10 mouse cellular contexts compared by ENCODE assay signal in the genomic region with DNA sequence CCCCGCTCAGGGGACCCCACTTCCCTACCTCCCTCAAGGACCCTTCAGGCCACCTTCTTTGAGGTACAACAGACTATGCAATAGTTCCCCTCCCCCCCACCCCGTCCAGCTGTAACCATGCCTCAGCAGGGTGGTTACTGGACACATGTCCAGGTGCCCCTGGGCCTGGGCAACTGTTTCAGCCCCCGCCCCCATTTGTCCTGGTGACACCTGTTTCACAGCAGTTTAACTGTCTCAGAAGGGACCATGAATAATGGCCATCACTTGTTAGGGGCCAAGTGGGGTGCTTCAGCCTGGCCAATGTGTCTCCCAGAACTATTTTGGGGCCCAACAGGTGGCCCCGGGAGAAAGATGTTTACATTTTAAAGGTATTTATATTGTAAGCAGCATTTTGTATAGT. TPM values are rescaled to one million over a fixed set of nuclear protein-coding genes. Genes with fewer than 3 reads are reported as not detected.
A peak's percentile ranks its signal among the peaks of the same experiment; 100 is the strongest.
DNase-seq lines count a peak whose midpoint lies in the region; ATAC-seq and TF ChIP-seq lines count a peak whose summit lies in the region.
"Had no signal": no experiment of that assay in that cellular context is flagged by ENCODE, and none has a peak within 500 bp of the region (broad histone marks: within the 10 kb centered on the region; RNA-seq: fewer than 3 reads in every experiment).

No protein-coding gene starts in this region.

- H3ac ChIP-seq in myocyte (ENCODE audit: control insufficient read depth, insufficient read length) = no peak overlapping the region

- WGBS in kidney, adult 2 months = 81% methylated on average over 4 of the region's 4 CpGs
- WGBS in neural tube, embryonic 12.5 days = 69% methylated on average over 4 of the region's 4 CpGs
- 81% methylated on average over 4 of the region's 4 CpGs for WGBS in neural tube, embryonic 15.5 days

- peak overlapping the region; percentile 87 for H3K4me2 ChIP-seq in neural tube, embryonic 12.5 days (replicated peaks)
- no peak overlapping the region for H3K4me2 ChIP-seq in neural tube, embryonic 15.5 days
- peak overlapping the region; percentile 98 for H3K4me2 ChIP-seq in myocyte (ENCODE audit: low read depth)
- H3K4me2 ChIP-seq: hindbrain, embryonic 15.5 days had no signal

- no peaks in the 10 kb centered on the region for H3K9me3 ChIP-seq in neural tube, embryonic 12.5 days
- H3K9me3 ChIP-seq in neural tube, embryonic 15.5 days (replicated peaks) = no peaks in the 10 kb centered on the region
- H3K9me3 ChIP-seq: hindbrain, embryonic 15.5 days had no signal

- intact Hi-C loops in gastrocnemius, adult 2 months (cut with DNase I) = no loop called here

- H3K27ac ChIP-seq in gastrocnemius, adult 2 months = peak overlapping the region; percentile 86
- peak overlapping the region; percentile 83; the same call in 1 of the 2 replicates for H3K27ac ChIP-seq in kidney, adult 2 months (ENCODE audit: insufficient read depth, low read depth, low read length)
- H3K27ac ChIP-seq in neural tube, embryonic 12.5 days = no peak overlapping the region
- H3K27ac ChIP-seq in neural tube, embryonic 15.5 days (replicated peaks) = no peak overlapping the region
- H3K27ac ChIP-seq: hindbrain, embryonic 15.5 days had no signal

- H3K79me2 ChIP-seq in myocyte (ENCODE audit: control insufficient read depth, insufficient read depth) = peaks cover 33% of the 10 kb centered on the region

- H3K4me1 ChIP-seq in kidney, adult 2 months (ENCODE audit: control insufficient read depth, insufficient read depth, low read length) = 0 out of 2 replicates have a peak, but pooled peaks cover 2% of the 10 kb centered on the region
- peaks cover 58% of the 10 kb centered on the region for H3K4me1 ChIP-seq in neural tube, embryonic 12.5 days
- H3K4me1 ChIP-seq in neural tube, embryonic 15.5 days = peaks cover 43% of the 10 kb centered on the region

- ATAC-seq in neural tube, embryonic 12.5 days (ENCODE audit: low FRiP score, low read depth) = no peak
- ATAC-seq in neural tube, embryonic 15.5 days (ENCODE audit: low FRiP score) = no peak

- TF ChIP-seq POLR2A in kidney, adult 2 months (IDR thresholded peaks at IDR 0.05; ENCODE audit: low read depth, low read length) = no peak
- no peak for TF ChIP-seq POLR2A in myocyte (IDR thresholded peaks at IDR 0.05; ENCODE audit: insufficient read length, low read depth)

- TF ChIP-seq CTCF in gastrocnemius, adult 2 months (IDR thresholded peaks at IDR 0.05) = no peak
- TF ChIP-seq CTCF in kidney, adult 2 months (conservative IDR thresholded peaks at IDR 0.05; ENCODE audit: insufficient read depth, insufficient read length, low read depth, low read length) = no peak

- no peak overlapping the region for H3K9ac ChIP-seq in neural tube, embryonic 12.5 days
- H3K9ac ChIP-seq in neural tube, embryonic 15.5 days (replicated peaks) = no peak overlapping the region
- H3K9ac ChIP-seq: hindbrain, embryonic 15.5 days had no signal

- no peaks in the 10 kb centered on the region for H3K36me3 ChIP-seq in kidney, adult 2 months (ENCODE audit: control insufficient read depth, insufficient read depth, low read length)
- H3K36me3 ChIP-seq in neural tube, embryonic 12.5 days = no peaks in the 10 kb centered on the region
- H3K36me3 ChIP-seq in neural tube, embryonic 15.5 days = no peaks in the 10 kb centered on the region
- H3K36me3 ChIP-seq in myocyte (ENCODE audit: control insufficient read depth, insufficient read depth) = no peaks in the 10 kb centered on the region
- H3K36me3 ChIP-seq: hindbrain, embryonic 15.5 days had no signal

- peak overlapping the region; percentile 82 for H3K4me3 ChIP-seq in gastrocnemius, adult 2 months
- no peak overlapping the region for H3K4me3 ChIP-seq in kidney, adult 2 months (ENCODE audit: insufficient read depth, low read depth, low read length)
- H3K4me3 ChIP-seq in neural tube, embryonic 12.5 days = no peak overlapping the region; the same call in 1 of the 2 replicates
- no peak overlapping the region for H3K4me3 ChIP-seq in neural tube, embryonic 15.5 days (replicated peaks)
- peak overlapping the region; percentile 59 for H3K4me3 ChIP-seq in myocyte
- H3K4me3 ChIP-seq: hindbrain, embryonic 15.5 days; layer of hippocampus, adult 2 months had no signal

- no peaks in the 10 kb centered on the region for H3K27me3 ChIP-seq in kidney, adult 2 months (replicated peaks; ENCODE audit: control insufficient read depth, insufficient read depth, low read length)
- H3K27me3 ChIP-seq in neural tube, embryonic 12.5 days (replicated peaks) = peaks cover 20% of the 10 kb centered on the region
- peaks cover 22% of the 10 kb centered on the region for H3K27me3 ChIP-seq in neural tube, embryonic 15.5 days (replicated peaks)
- no peaks in the 10 kb centered on the region for H3K27me3 ChIP-seq in myocyte (ENCODE audit: control insufficient read depth, insufficient read depth, insufficient read length)

- DNase-seq in gastrocnemius, adult 2 months = peak; percentile 11
- no peak for DNase-seq in gastrocnemius, postnatal 4 days (ENCODE audit: low spot score in 2 of 2)
- no peak for DNase-seq in kidney, adult 2 months
- no peak for DNase-seq in kidney, postnatal 10 days
- no peak for DNase-seq in layer of hippocampus, adult 8-10 months (ENCODE audit: low spot score in 2 of 2)

TF ChIP-seq in myocyte, 11 proteins besides CTCF, POLR2A, EP300 and RAD21:
- TF ChIP-seq REST (IDR thresholded peaks at IDR 0.05; ENCODE audit: insufficient read depth, insufficient read length) (no peak), MYOD1 (IDR thresholded peaks at IDR 0.05; ENCODE audit: control insufficient read depth in 1 of 3, insufficient read length in 2 of 3, low read depth in 2 of 3) (peak; percentile 20 to 88 (median 63)), MYOG (IDR thresholded peaks at IDR 0.05; ENCODE audit: control insufficient read depth in 1 of 3, insufficient read depth in 1 of 3, insufficient read length in 2 of 3, low read depth in 2 of 3) (peak in 2 of 3 experiments; percentile 78 to 94), TCF12 (IDR thresholded peaks at IDR 0.05; ENCODE audit: insufficient read depth, poor library complexity, severe bottlenecking) (peak; percentile 90), SRF (IDR thresholded peaks at IDR 0.05; ENCODE audit: control insufficient read depth, insufficient read length, low read depth) (no peak), USF1 (IDR thresholded peaks at IDR 0.05; ENCODE audit: low read depth) (no peak), TCF3 (IDR thresholded peaks at IDR 0.05; ENCODE audit: insufficient read length, low read depth) (peak; percentile 44), POLR2AphosphoS2 (IDR thresholded peaks at IDR 0.05; ENCODE audit: insufficient read length, low read depth) (no peak), MAX (IDR thresholded peaks at IDR 0.05; ENCODE audit: low read depth) (no peak)

RNA-seq across cellular contexts. Expression of gene Snai1, which starts 4.4 kb away (rescaled TPM):
- 1 to 10 TPM; 1.1 to 1.2 TPM for total RNA-seq in gastrocnemius, adult 2 months (2021)
- 1 to 10 TPM; 6.3 to 7.0 TPM for total RNA-seq in gastrocnemius, postnatal 4 days (2021)
- 10.4 and 13.2 TPM in 2 replicates for polyA plus RNA-seq in kidney, adult 2 months (2012; rRNA removed)
- polyA plus RNA-seq in neural tube, embryonic 12.5 days (2016; fragmentation: Nextera tagmentation; extraction: Ambion mirVana) = 21.7 and 23.2 TPM in 2 replicates
- 6.3 and 8.6 TPM in 2 replicates for polyA plus RNA-seq in neural tube, embryonic 15.5 days (2015; fragmentation: Nextera tagmentation; extraction: Ambion mirVana)
- 48.5 TPM for polyA plus RNA-seq in myocyte (2012; fragmentation: generic; extraction: Trizol)
- total RNA-seq in layer of hippocampus, adult 8-10 months (2022) = 1 to 10 TPM in 1 of 4 experiments, under 1 TPM in 3; 0.28 to 1.1 (median 0.53) TPM

RNA-seq across cellular contexts. Expression of gene Spata2, which starts 49.7 kb away (rescaled TPM):
- total RNA-seq in gastrocnemius, adult 2 months (2021) = 10 to 100 TPM; 18.4 to 18.9 TPM
- total RNA-seq in gastrocnemius, postnatal 4 days (2021) = 10 to 100 TPM; 16.2 to 19.5 TPM
- polyA plus RNA-seq in kidney, adult 2 months (2012; rRNA removed) = 26.5 and 31.5 TPM in 2 replicates
- 24.2 and 25.7 TPM in 2 replicates for polyA plus RNA-seq in neural tube, embryonic 12.5 days (2016; fragmentation: Nextera tagmentation; extraction: Ambion mirVana)
- polyA plus RNA-seq in neural tube, embryonic 15.5 days (2015; fragmentation: Nextera tagmentation; extraction: Ambion mirVana) = 27.0 and 28.6 TPM in 2 replicates
- polyA plus RNA-seq in myocyte (2012; fragmentation: generic; extraction: Trizol) = 30.5 TPM
- 10 to 100 TPM; 70.1 to 86.1 (median 77.0) TPM for total RNA-seq in layer of hippocampus, adult 8-10 months (2022)

RNA-seq across cellular contexts. Expression of gene Rnf114, which starts 49.9 kb away (rescaled TPM):
- 10 to 100 TPM; 40.0 to 40.9 TPM for total RNA-seq in gastrocnemius, adult 2 months (2021)
- total RNA-seq in gastrocnemius, postnatal 4 days (2021) = 10 to 100 TPM; 22.6 to 23.3 TPM
- 97.9 and 98.2 TPM in 2 replicates for polyA plus RNA-seq in kidney, adult 2 months (2012; rRNA removed)
- polyA plus RNA-seq in neural tube, embryonic 12.5 days (2016; fragmentation: Nextera tagmentation; extraction: Ambion mirVana) = 130 and 134 TPM in 2 replicates
- 98.4 and 106 TPM in 2 replicates for polyA plus RNA-seq in neural tube, embryonic 15.5 days (2015; fragmentation: Nextera tagmentation; extraction: Ambion mirVana)
- polyA plus RNA-seq in myocyte (2012; fragmentation: generic; extraction: Trizol) = 40.9 TPM
- total RNA-seq in layer of hippocampus, adult 8-10 months (2022) = 10 to 100 TPM; 52.1 to 56.4 (median 52.9) TPM

Comparison
In these comparisons a context has a peak if more than half of its experiments do, and no peak if none do; other contexts are left out.
1. H3K27ac ChIP-seq: peak in gastrocnemius, adult 2 months (single experiment) and kidney, adult 2 months (single experiment); none in neural tube, embryonic 12.5 days (single experiment) and neural tube, embryonic 15.5 days (single experiment).
2. H3K4me3 ChIP-seq: peak in gastrocnemius, adult 2 months (single experiment) and myocyte (single experiment); none in kidney, adult 2 months (single experiment), neural tube, embryonic 12.5 days (single experiment) and neural tube, embryonic 15.5 days (single experiment).